Mouse (Mus musculus) adrenal gland, adult 2 months (tissue): ENCODE measurements around the gene Myl9. TPM values are rescaled to one million over a fixed set of nuclear protein-coding genes. Genes with fewer than 3 reads are reported as not detected.

Experiments
- polyA plus RNA-seq: library from polyadenylated mRNA; depleted of rRNA; stranded (reverse); fragments of >200 nt; gene quantifications from 2 replicates; pipeline ENCODE4 v1.2.3, GENCODE M21; 2012; rRNA removed
- total RNA-seq, 2 experiments: library from RNA; stranded (reverse); gene quantifications; 2 replicates each; pipeline ENCODE4 v1.2.3; 2021

Myl9 gene
- total and polyA plus RNA-seq, 3 experiments, result 48.0 to 85.2 (median 74.9) TPM

Other genes starting within 250 kb of the Myl9 start
- 10 to 100 TPM; 30.5 to 32.9 TPM for gene Aar2, start 227.8 kb upstream of the Myl9 start, total RNA-seq
- 28.8 and 43.3 TPM in 2 replicates for gene Aar2, start 227.8 kb upstream of the Myl9 start, polyA plus RNA-seq
- gene Dlgap4, start 161.7 kb upstream of the Myl9 start, total RNA-seq, result 10 to 100 TPM; 49.5 to 58.3 TPM
- 87.7 and 90.7 TPM in 2 replicates for gene Dlgap4, start 161.7 kb upstream of the Myl9 start, polyA plus RNA-seq
- 1 to 10 TPM; 1.8 to 4.3 TPM for gene Tgif2, start 64.6 kb downstream of the Myl9 start, total RNA-seq
- gene Tgif2, start 64.6 kb downstream of the Myl9 start, polyA plus RNA-seq, result 5.5 and 8.5 TPM in 2 replicates
- gene 4930518I15Rik, start 82.5 kb downstream of the Myl9 start, total RNA-seq, result 1 to 10 TPM; 2.5 to 3.4 TPM
- 0.68 and 0.98 TPM in 2 replicates for gene 4930518I15Rik, start 82.5 kb downstream of the Myl9 start, polyA plus RNA-seq
- gene Rab5if, start 87.7 kb downstream of the Myl9 start, total RNA-seq, result 100 to 1,000 TPM; 285 to 311 TPM
- gene Rab5if, start 87.7 kb downstream of the Myl9 start, polyA plus RNA-seq, result 324 and 358 TPM in 2 replicates
- gene Sla2, start 111.8 kb downstream of the Myl9 start, total RNA-seq, result not detected
- gene Sla2, start 111.8 kb downstream of the Myl9 start, polyA plus RNA-seq, result 0.09 and 0.15 TPM in 2 replicates
- 10 to 100 TPM; 68.0 to 72.5 TPM for gene Ndrg3, start 216.6 kb downstream of the Myl9 start, total RNA-seq
- 37.7 and 41.7 TPM in 2 replicates for gene Ndrg3, start 216.6 kb downstream of the Myl9 start, polyA plus RNA-seq
- 1 to 10 TPM; 4.1 to 6.3 TPM for gene Dsn1, start 231.7 kb downstream of the Myl9 start, total RNA-seq
- gene Dsn1, start 231.7 kb downstream of the Myl9 start, polyA plus RNA-seq, result 0.76 and 0.77 TPM in 2 replicates